Mouse (Mus musculus): Measurements from ENCODE around the gene Tmem150b. TPM values are rescaled to one million over a fixed set of nuclear protein-coding genes. Genes with fewer than 3 reads are reported as not detected.

Tmem150b gene
- polyA plus RNA-seq, 1 experiment from 2014 or later: 0.18 TPM

DNA sequence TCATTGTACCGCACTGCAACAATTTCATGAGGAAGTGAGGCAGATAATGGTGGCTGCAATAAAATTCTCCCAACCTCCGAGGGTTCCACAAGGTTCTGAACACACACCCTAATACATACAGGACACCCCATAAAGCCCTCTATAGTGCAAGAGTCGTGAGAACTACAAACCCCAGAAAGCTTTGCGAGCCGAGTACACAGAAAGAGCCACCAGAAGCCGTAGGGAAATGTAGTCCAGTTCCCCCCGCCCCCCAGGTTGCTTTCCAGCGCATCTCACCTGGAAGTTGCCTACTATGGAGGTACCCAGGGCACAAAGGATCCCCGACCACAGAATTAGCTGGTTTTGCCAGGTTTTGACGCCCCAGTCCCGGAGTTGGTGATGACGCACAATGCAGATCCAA, 1.5 kb downstream of the Tmem150b start:
- ATAC-seq (ENCODE audit: low FRiP score, low read depth): peak; percentile 34; the same call in 1 of the 2 replicates
- Histone ChIP-seq H3K9me3 (no peaks in the 10 kb centered on the region), H3K27me3 (no peaks in the 10 kb centered on the region), H3K36me3 (no peaks in the 10 kb centered on the region), H3K27ac (replicated peaks) (no peak overlapping the region), H3K4me1 (no peaks in the 10 kb centered on the region), H3K9ac (replicated peaks) (no peak overlapping the region; the same call in 1 of the 2 replicates), H3K4me2 (replicated peaks) (peak overlapping the region; percentile 51), H3K4me3 (peak overlapping the region; percentile 29)
- WGBS: 39% methylated on average over 12 of the region's 12 CpGs

DNA sequence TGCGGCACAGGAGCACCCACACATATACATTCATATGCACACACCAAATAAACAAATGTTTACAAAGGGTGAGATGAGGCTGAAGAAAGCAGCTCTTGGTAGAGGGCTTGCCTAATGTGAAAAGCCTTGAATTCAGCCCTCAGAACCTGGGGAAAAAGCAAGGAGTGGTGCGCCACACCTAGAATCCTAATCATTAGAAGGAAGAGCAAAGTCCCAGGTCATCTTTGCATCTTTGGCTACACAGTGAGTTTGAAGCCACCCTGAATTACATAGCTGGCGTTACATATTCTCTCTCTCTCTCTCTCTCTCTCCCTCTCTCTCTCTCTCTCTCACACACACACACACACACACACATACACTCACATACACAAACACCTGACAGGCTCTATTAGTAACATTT, 5.8 kb downstream of the Tmem150b start:
- no peak overlapping the region for H3K27ac ChIP-seq (replicated peaks)
- no peaks in the 10 kb centered on the region for H3K4me1 ChIP-seq
- 92% methylated on average over 3 of the region's 3 CpGs for WGBS
- no peak overlapping the region for H3K4me3 ChIP-seq
- no peak overlapping the region for H3K4me2 ChIP-seq (replicated peaks)
- H3K9me3 ChIP-seq: no peaks in the 10 kb centered on the region
- peaks cover 35% of the 10 kb centered on the region for H3K36me3 ChIP-seq
- ATAC-seq (ENCODE audit: low FRiP score, low read depth): no peak
- no peaks in the 10 kb centered on the region for H3K27me3 ChIP-seq
- no peak overlapping the region for H3K9ac ChIP-seq (replicated peaks)

DNA sequence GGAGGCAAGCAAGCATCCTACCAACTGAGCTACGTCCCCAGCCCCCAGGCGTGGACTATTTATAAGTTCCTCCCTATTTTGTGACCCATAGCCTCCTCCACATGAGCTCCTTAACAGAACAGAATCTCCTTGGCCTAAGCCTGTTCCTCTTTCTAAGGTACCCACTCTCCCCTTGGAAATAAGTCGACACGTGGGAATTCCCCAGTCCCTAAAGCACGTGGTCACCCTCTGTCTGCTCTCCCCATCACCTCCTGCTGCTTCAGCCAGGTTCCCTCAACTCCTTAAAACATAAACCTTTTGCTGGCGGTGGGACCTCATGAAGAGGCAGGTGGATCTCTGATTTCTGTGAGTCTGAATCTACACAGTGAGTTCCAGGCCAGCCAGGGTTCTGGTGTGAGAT, 8.1 kb downstream of the Tmem150b start:
- Histone ChIP-seq H3K4me3 (no peak overlapping the region), H3K4me2 (replicated peaks) (no peak overlapping the region), H3K9me3 (no peaks in the 10 kb centered on the region), H3K36me3 (peaks cover 59% of the 10 kb centered on the region), H3K27me3 (no peaks in the 10 kb centered on the region), H3K4me1 (no peaks in the 10 kb centered on the region), H3K9ac (replicated peaks) (no peak overlapping the region), H3K27ac (replicated peaks) (no peak overlapping the region)
- ATAC-seq (ENCODE audit: low FRiP score, low read depth): no peak
- 71% methylated on average over 6 of the region's 6 CpGs for WGBS

DNA sequence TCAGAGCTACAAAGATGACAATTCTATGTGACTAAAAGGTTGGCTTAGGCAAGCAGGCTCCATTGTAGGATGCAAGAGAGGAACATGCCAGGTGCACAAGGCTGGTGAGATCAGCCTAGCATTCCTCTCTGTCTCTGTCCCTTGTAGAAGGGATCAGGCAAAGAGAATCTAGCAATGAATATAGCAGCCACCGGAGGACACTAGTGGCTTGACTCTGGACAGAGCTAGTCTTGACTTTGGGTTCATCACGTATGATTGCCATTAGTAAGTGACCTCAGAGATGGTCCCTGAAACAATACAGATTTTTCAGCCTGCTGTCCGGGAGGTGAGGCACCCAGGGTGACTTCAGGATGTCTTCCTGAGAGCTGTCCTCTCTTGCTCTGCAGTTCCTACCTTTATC, 12.5 kb downstream of the Tmem150b start:
- H3K36me3 ChIP-seq: peaks cover 98% of the 10 kb centered on the region
- no peak for ATAC-seq (ENCODE audit: low FRiP score, low read depth)
- H3K9me3 ChIP-seq: no peaks in the 10 kb centered on the region
- no peaks in the 10 kb centered on the region for H3K27me3 ChIP-seq
- H3K9ac ChIP-seq (replicated peaks): no peak overlapping the region
- WGBS: 77% methylated on average over 3 of the region's 3 CpGs
- H3K4me1 ChIP-seq: no peaks in the 10 kb centered on the region
- no peak overlapping the region for H3K4me3 ChIP-seq
- no peak overlapping the region for H3K4me2 ChIP-seq (replicated peaks)
- no peak overlapping the region for H3K27ac ChIP-seq (replicated peaks)

DNA sequence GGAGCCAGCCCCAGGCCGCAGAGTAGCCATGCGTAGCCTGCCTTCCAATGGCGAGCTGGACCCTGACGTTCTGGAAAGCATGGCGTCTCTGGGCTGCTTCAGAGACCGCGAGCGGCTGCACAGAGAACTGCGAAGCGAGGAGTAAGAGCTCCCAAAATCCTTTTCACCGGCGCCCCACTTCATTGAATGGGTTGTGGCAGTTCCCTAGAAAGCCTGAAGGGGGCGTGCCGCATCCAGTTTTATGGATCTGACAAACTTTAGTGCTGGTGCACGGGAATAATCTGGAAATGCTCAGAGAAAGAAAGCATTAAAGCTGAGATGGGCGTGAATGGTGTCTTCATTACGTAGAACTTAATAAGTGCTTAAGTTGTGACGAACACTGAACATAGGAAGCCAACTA, 20.0 kb downstream of the Tmem150b start:
- Histone ChIP-seq H3K27ac (replicated peaks) (no peak overlapping the region), H3K4me3 (no peak overlapping the region), H3K9ac (replicated peaks) (no peak overlapping the region), H3K4me2 (replicated peaks) (no peak overlapping the region), H3K36me3 (peaks cover 94% of the 10 kb centered on the region), H3K4me1 (peaks cover 10% of the 10 kb centered on the region), H3K9me3 (no peaks in the 10 kb centered on the region), H3K27me3 (no peaks in the 10 kb centered on the region)
- WGBS: 33% methylated on average over 18 of the region's 18 CpGs
- ATAC-seq (ENCODE audit: low FRiP score, low read depth): no peak

DNA sequence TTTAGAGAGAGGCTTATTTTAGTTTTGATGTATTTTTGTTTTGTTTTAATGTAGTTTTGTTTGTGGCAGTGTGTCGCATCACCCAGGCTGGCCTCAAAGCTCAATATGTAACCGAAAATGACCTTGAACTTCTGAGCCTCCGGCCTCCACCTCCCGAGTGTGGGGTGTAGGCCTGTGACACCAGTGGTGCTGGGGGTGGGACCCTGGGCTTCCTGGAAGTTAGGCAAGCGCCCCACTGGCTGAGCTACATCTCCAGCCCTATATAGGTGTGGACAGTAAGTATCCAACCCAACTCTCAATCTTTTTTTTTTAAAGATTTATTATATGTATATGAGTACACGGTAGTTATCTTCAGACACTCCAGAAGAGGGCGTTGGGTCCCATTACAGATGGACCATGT, 21.9 kb downstream of the Tmem150b start:
- peaks cover 93% of the 10 kb centered on the region for H3K36me3 ChIP-seq
- no peak overlapping the region for H3K4me2 ChIP-seq (replicated peaks)

DNA sequence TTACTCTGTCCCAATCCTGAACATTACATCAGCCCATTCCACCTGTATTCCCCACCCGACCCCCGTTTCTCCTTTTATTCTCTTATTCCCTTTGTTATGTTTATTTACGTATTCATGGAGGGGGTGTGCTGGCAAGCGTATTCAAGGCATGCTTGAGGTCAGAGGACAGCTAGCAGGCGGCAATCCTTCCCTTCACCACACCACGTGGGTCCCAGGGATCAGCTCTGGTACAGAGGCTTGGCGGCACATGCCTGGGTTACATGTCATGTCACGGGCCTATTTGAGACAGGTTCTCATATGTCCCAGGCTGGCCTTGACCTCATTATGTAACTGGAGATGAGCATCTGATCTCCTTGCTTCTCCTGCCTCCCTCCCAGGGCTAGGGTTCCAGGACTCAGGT, 22.7 kb downstream of the Tmem150b start:
- Histone ChIP-seq H3K9ac (replicated peaks) (no peak overlapping the region; the same call in 1 of the 2 replicates), H3K27me3 (no peaks in the 10 kb centered on the region), H3K4me1 (peaks cover 10% of the 10 kb centered on the region), H3K27ac (replicated peaks) (no peak overlapping the region), H3K4me2 (replicated peaks) (no peak overlapping the region), H3K4me3 (no peak overlapping the region), H3K36me3 (peaks cover 92% of the 10 kb centered on the region), H3K9me3 (no peaks in the 10 kb centered on the region)
- 40% methylated on average over 8 of the region's 8 CpGs for WGBS
- no peak for ATAC-seq (ENCODE audit: low FRiP score, low read depth)

More for the DNA sequence above, 21.9 kb downstream of the Tmem150b start:
- Histone ChIP-seq H3K9me3 (no peaks in the 10 kb centered on the region), H3K27me3 (no peaks in the 10 kb centered on the region), H3K4me3 (no peak overlapping the region), H3K9ac (replicated peaks) (no peak overlapping the region), H3K4me1 (peaks cover 10% of the 10 kb centered on the region), H3K27ac (replicated peaks) (no peak overlapping the region)
- WGBS: 90% methylated on average over 7 of the region's 7 CpGs
- ATAC-seq (ENCODE audit: low FRiP score, low read depth): no peak

DNA sequence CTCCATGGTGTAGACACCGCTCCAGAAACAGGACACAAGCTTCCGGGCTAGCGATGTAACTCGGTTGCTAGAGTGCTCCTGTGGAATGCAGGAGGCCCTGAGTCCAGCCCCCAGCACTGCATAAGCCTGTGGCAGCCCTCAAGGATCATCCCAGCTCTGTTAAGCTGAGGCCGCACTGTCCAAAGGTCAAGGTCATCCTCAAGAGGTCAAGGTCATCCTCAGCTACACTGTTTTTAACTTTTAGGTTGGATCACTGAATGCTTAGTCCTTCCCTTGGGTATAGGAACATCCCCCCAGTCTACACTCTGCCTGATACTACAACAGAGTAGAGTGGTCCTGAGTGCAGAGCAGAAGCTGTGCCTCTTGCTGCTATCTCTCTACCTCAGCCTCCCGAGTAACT, 32.0 kb downstream of the Tmem150b start:
- no peak overlapping the region for H3K4me3 ChIP-seq
- 70% methylated on average over 6 of the region's 6 CpGs for WGBS
- H3K9ac ChIP-seq (replicated peaks): no peak overlapping the region
- peaks cover 52% of the 10 kb centered on the region for H3K36me3 ChIP-seq
- H3K27me3 ChIP-seq: no peaks in the 10 kb centered on the region
- H3K4me2 ChIP-seq (replicated peaks): no peak overlapping the region
- no peak for ATAC-seq (ENCODE audit: low FRiP score, low read depth)
- H3K4me1 ChIP-seq: peaks cover 18% of the 10 kb centered on the region
- H3K9me3 ChIP-seq: no peaks in the 10 kb centered on the region
- no peak overlapping the region for H3K27ac ChIP-seq (replicated peaks)

DNA sequence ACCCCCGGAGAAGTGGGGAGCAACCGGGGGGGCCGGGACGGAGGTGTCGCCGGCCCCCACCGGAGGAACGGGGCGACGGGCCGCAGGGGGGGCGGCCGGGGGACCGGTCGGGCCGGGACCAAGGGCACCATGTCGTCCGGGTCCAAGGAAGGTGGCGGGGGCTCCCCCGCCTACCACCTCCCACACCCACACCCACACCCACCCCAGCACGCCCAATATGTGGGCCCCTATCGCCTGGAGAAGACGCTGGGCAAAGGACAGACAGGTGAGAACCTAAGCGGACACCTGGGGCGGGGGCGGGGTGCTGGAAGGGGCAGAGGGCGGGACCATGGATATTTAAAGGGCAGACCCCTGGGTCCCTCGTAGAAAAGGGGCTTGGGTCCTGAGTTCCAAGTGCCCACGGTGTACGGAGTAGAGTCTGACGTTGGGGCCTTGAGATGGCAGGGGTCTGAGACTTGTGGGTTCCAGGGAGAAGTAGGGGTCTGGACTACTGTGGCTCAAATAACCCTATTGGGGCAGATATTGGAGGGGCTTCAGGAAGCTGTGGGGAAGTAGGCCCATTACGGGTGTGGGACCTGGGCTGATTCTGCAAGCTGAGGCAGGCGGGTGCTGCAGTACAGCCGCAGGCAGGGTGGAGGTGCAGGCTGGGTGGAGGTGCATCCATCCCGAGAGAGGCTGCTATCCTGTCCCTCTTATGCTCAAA, 33.9 kb downstream of the Tmem150b start:
- Histone ChIP-seq H3K4me2 (replicated peaks) (peak overlapping the region; percentile 59), H3K36me3 (peaks cover 35% of the 10 kb centered on the region), H3K27me3 (no peaks in the 10 kb centered on the region), H3K4me1 (peaks cover 18% of the 10 kb centered on the region), H3K27ac (replicated peaks) (peak overlapping the region; percentile 93), H3K4me3 (peak overlapping the region; percentile 88), H3K9me3 (no peaks in the 10 kb centered on the region), H3K9ac (replicated peaks) (peak overlapping the region; percentile 100)
- 7% methylated on average over 19 of the region's 35 CpGs for WGBS
- ATAC-seq (ENCODE audit: low FRiP score, low read depth): peak; percentile 62

DNA sequence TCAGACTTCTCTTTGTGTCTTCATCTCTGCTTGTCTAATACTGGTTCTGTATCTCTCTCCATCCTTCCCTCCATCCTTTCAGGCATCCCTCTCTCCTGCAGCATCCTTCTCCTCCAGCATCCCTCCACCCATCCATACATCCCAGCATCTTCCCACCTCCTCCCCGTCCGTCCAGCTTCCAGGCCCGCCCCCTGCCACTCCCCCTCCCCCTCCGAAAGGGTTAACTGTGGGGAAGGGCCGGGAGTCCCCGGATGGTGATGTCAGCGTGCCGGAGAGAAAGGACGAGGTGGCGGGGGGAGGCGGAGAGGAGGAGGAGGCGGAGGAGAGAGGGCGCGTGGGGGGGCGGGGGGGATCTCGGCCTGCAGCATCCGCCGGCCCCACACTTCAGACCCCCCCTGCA, 34.7 kb downstream of the Tmem150b start, which contains the start of gene Brsk1:
Gene Brsk1 (plus strand): TSS at position 218 of the 400 bp plus-strand sequence.
- WGBS: 3% methylated on average over 5 of the region's 18 CpGs
- Histone ChIP-seq H3K27me3 (no peaks in the 10 kb centered on the region), H3K36me3 (peaks cover 28% of the 10 kb centered on the region), H3K4me3 (peak within 1 kb of the TSS; percentile 88), H3K4me2 (replicated peaks) (peak within 1 kb of the TSS; percentile 59), H3K4me1 (peaks cover 18% of the 10 kb centered on the region), H3K9me3 (no peaks in the 10 kb centered on the region), H3K27ac (replicated peaks) (peak within 1 kb of the TSS; percentile 93), H3K9ac (replicated peaks) (peak within 1 kb of the TSS; percentile 100)
- peak; percentile 89 for ATAC-seq (ENCODE audit: low FRiP score, low read depth)

DNA sequence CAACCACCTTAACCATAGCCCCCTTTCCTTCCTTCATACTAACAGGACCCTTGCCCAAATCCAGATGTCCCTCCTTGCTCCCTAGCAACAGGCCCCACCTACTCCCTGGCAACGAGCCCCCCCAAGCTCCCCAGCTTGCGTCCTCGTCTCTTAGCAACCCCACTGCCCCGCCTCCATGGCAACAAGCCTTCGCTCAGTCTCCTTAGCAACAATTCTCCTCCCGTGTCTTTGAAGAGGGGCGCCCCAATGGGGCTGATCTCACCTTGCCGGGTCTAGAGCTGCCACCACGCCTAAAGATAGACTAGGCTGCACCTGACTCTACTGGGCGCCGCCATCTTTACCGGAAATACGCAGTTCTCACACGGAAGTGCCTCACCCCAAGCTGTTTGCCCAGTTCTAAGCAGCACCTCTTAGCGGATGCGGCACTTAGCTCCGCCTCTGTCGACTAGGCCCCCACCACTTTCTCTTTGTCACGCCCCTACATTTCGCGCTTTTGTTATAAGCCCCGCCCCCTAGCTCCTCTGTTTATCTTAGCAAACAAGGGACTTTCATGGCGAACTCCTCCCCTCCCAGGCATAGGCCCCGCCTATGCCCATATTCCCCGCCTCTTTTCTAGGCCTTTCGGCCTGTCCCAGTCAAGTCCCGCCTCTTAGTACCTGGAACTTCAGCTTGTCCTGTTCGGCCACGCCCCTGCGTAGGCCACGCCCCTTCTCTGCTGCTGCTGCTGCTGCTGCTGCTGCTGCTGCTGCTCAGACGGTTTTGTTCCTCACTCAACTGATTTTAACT, 40.2 kb downstream of the Tmem150b start, which contains the start of gene Hspbp1:
Gene Hspbp1 (minus strand): TSS at position 437 of the 786 bp plus-strand sequence.
- Histone ChIP-seq H3K4me1 (peaks cover 7% of the 10 kb centered on the region), H3K36me3 (peaks cover 28% of the 10 kb centered on the region; the same call in 1 of the 2 replicates), H3K9me3 (no peaks in the 10 kb centered on the region), H3K27me3 (no peaks in the 10 kb centered on the region), H3K4me3 (peak within 1 kb of the TSS; percentile 73), H3K27ac (replicated peaks) (peak within 1 kb of the TSS; percentile 73), H3K9ac (replicated peaks) (peak within 1 kb of the TSS; percentile 58), H3K4me2 (replicated peaks) (peak within 1 kb of the TSS; percentile 85)
- ATAC-seq (ENCODE audit: low FRiP score, low read depth): peak; percentile 98
- under 1% methylated on average over 32 of the region's 32 CpGs for WGBS

DNA sequence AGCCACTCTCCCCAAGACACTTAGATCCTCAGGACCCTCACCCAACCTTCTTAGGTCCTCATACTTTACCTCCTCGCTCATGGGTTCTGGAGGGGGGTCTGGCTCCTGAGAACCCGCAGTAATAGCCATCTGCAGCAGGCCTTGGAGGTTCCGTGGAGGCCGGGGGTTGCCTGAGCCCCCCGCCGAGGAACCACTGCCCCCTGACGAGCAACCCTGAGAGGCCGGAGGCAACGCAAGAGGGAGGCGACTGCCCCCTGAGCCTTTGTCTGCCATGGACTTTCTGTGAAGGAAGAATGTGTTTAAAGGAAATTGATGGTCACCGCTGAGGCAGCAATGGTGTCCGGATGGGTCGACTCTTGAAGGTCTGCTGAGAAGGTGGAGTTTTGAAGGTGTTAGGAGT, 40.8 kb downstream of the Tmem150b start:
- under 1% methylated on average over 13 of the region's 13 CpGs for WGBS
- H3K27ac ChIP-seq (replicated peaks): no peak overlapping the region
- no peak for ATAC-seq (ENCODE audit: low FRiP score, low read depth)

More for the DNA sequence above, 40.8 kb downstream of the Tmem150b start:
- Histone ChIP-seq H3K4me3 (peak overlapping the region; percentile 73), H3K4me2 (replicated peaks) (peak overlapping the region; percentile 85), H3K9ac (replicated peaks) (peak overlapping the region; percentile 58; the same call in 1 of the 2 replicates), H3K9me3 (no peaks in the 10 kb centered on the region), H3K27me3 (no peaks in the 10 kb centered on the region), H3K36me3 (peaks cover 29% of the 10 kb centered on the region; the same call in 1 of the 2 replicates), H3K4me1 (peaks cover 7% of the 10 kb centered on the region)
